Mouse (Mus musculus) CH12.LX (cell line): ENCODE data around the gene 1810043G02Rik.

Experiments used
- CTCF ChIP-seq, 2 experiments: IDR thresholded peaks in 1 of 2; conservative IDR thresholded peaks in 1 of 2; 2 replicates each; pipeline ENCODE4 v1.5.1; 2011 to 2012; ENCODE audit warnings: low read depth in 2 of 2, low read length in 2 of 2, improper control_type of control experiment in 1 of 2, inconsistent platforms in 1 of 2, mild to moderate bottlenecking in 1 of 2, moderate library complexity in 1 of 2
- POLR2AphosphoS2 ChIP-seq: IDR thresholded peaks from 2 replicates; pipeline ENCODE4 v1.6.1; 2011; ENCODE audit warnings: low read depth, low read length, improper control_type of control experiment

GRCm38 (mm10) chr10:78009945-78010293 lies 31.6 kb downstream of the 1810043G02Rik start, which contains the start of gene Pfkl:
- TF ChIP-seq POLR2AphosphoS2, result no peak
- TF ChIP-seq CTCF (conservative IDR thresholded peaks at IDR 0.05 in 1 of 2, IDR thresholded peaks at IDR 0.05 in 1 of 2; ENCODE audit: low read depth in 2 of 2, low read length in 2 of 2), result no peak
